In genomic region chr12:3291038-3291437, GRCm38 (mm10) we compare ENCODE assay signal across 20 mouse cellular contexts. TPM values are rescaled to one million over a fixed set of nuclear protein-coding genes. Genes with fewer than 3 reads are reported as not detected.
DNase-seq lines count a peak whose midpoint lies in the region; ATAC-seq lines count a peak whose summit lies in the region.
"Had no signal": no experiment of that assay in that cellular context is flagged by ENCODE, and none has a peak within 500 bp of the region (broad histone marks: within the 10 kb centered on the region; RNA-seq: fewer than 3 reads in every experiment).

No protein-coding gene starts in this region.

- WGBS in liver, embryonic 11.5 days, result 71% methylated on average over 4 of the region's 4 CpGs

- H3K36me3 ChIP-seq in liver, embryonic 11.5 days (ENCODE audit: control insufficient read depth, insufficient read depth, low read length), result no peaks in the 10 kb centered on the region; the same call in 1 of the 2 replicates

- peaks cover 31% of the 10 kb centered on the region for H3K4me1 ChIP-seq in liver, embryonic 11.5 days (replicated peaks; ENCODE audit: control insufficient read depth, insufficient read depth, low read length)
- H3K4me1 ChIP-seq: embryonic facial prominence, embryonic 15.5 days; limb, embryonic 10.5 days; lung, embryonic 15.5 days had no signal

- peak; percentile 44 for DNase-seq in adrenal gland, adult 2 months
- DNase-seq in adrenal gland, adult 18-20 months (ENCODE audit: low spot score in 2 of 2), result no peak
- DNase-seq in ZHBTc4 (ENCODE audit: low read depth, low spot score), result peak; percentile 46
- DNase-seq in liver, embryonic 11.5 days (ENCODE audit: low spot score), result no peak
- DNase-seq in thymus, postnatal 14 days, result no peak
- DNase-seq in layer of hippocampus, adult 18-20 months (ENCODE audit: low spot score in 2 of 2), result no peak
- DNase-seq in adrenal gland, postnatal 10 days, result no peak
- DNase-seq: adrenal gland, postnatal 14 days; cerebellum, adult 9-10 months; heart, adult 18-20 months; heart, postnatal 10 days; kidney, adult 9 months; thymus, adult 18-20 months had no signal

- H3K9ac ChIP-seq in liver, embryonic 11.5 days (ENCODE audit: low read depth, low read length), result no peak overlapping the region
- H3K9ac ChIP-seq: embryonic facial prominence, embryonic 15.5 days; hindbrain, embryonic 14.5 days; lung, embryonic 15.5 days had no signal

- no peak overlapping the region; the same call in 1 of the 2 replicates for H3K27ac ChIP-seq in liver, embryonic 11.5 days (ENCODE audit: low read depth, low read length)
- H3K27ac ChIP-seq: embryonic facial prominence, embryonic 15.5 days; hindbrain, embryonic 14.5 days; limb, embryonic 10.5 days; lung, embryonic 15.5 days had no signal

- ATAC-seq in liver, embryonic 11.5 days (replicated peaks; ENCODE audit: low FRiP score), result peak; percentile 76
- ATAC-seq in megakaryocyte progenitor cell, adult 5-6 weeks (replicated peaks; ENCODE audit: poor library complexity), result peak; percentile 91
- ATAC-seq: forebrain, embryonic 14.5 days had no signal

- H3K9me3 ChIP-seq in liver, embryonic 11.5 days (ENCODE audit: control insufficient read depth, low read length), result no peaks in the 10 kb centered on the region
- H3K9me3 ChIP-seq: embryonic facial prominence, embryonic 15.5 days; limb, embryonic 10.5 days; lung, embryonic 15.5 days had no signal

- H3K4me2 ChIP-seq in liver, embryonic 11.5 days, result peak overlapping the region; percentile 3
- H3K4me2 ChIP-seq: embryonic facial prominence, embryonic 15.5 days; hindbrain, embryonic 14.5 days; lung, embryonic 15.5 days; midbrain, embryonic 11.5 days had no signal

- H3K4me3 ChIP-seq in liver, embryonic 11.5 days (ENCODE audit: low read depth, low read length), result no peak overlapping the region
- H3K4me3 ChIP-seq: embryonic facial prominence, embryonic 15.5 days; limb, embryonic 10.5 days; lung, embryonic 15.5 days had no signal

- H3K27me3 ChIP-seq in liver, embryonic 11.5 days (replicated peaks; ENCODE audit: control insufficient read depth, insufficient read depth, low read length), result no peaks in the 10 kb centered on the region
- H3K27me3 ChIP-seq: embryonic facial prominence, embryonic 15.5 days; lung, embryonic 15.5 days had no signal

RNA-seq across cellular contexts. Expression of gene Rab10, which starts 18.7 kb away (rescaled TPM):
- total RNA-seq in adrenal gland, adult 2 months (2021), result 100 to 1,000 TPM; 195 to 206 TPM
- 60.6 and 65.6 TPM in 2 replicates for polyA plus RNA-seq in adrenal gland, adult 2 months (2012; rRNA removed)
- total RNA-seq in adrenal gland, adult 18-20 months (2021), result 100 to 1,000 TPM; 142 to 220 TPM
- 70.9 and 71.1 TPM in 2 replicates for polyA plus RNA-seq in liver, embryonic 11.5 days (2014; fragmentation: Nextera tagmentation; extraction: Ambion mirVana)
- 93.9 and 100 TPM in 2 replicates for total RNA-seq in megakaryocyte progenitor cell, adult 5-6 weeks (2015)
- 89.1 and 113 TPM in 2 replicates for total RNA-seq in megakaryocyte progenitor cell, adult 5-6 weeks (2017)
- 100 to 1,000 TPM; 152 to 156 TPM for total RNA-seq in layer of hippocampus, adult 18-20 months (2021)
- 100 to 1,000 TPM; 145 to 155 TPM for total RNA-seq in adrenal gland, postnatal 10 days (2021)

Comparison
In these comparisons a context has a peak if more than half of its experiments do, and no peak if none do; other contexts are left out.
1. DNase-seq: peak in adrenal gland, adult 2 months (single experiment) and ZHBTc4 (single experiment); none in adrenal gland, adult 18-20 months (0 of 2), liver, embryonic 11.5 days (single experiment), thymus, postnatal 14 days (single experiment), layer of hippocampus, adult 18-20 months (0 of 2) and adrenal gland, postnatal 10 days (single experiment).